Mouse (Mus musculus) monocyte, adult 5-6 weeks (primary cell): ENCODE measurements around the gene Ceacam19. TPM values are rescaled to one million over a fixed set of nuclear protein-coding genes. Genes with fewer than 3 reads are reported as not detected.

Experiments
- ATAC-seq: fragments of 153-309, 156-312 bp; replicated peaks from 2 replicates; pipeline ENCODE4 v1.8.0; 2017; ENCODE audit warnings: mild to moderate bottlenecking; ENCODE audit not compliant: low TSS enrichment, insufficient number of reproducible peaks, severe bottlenecking, poor library complexity, low FRiP score
- total RNA-seq: library from RNA; stranded (forward); fragments of 200-1000, 200-491, 200-594 nt; gene quantifications from 3 replicates; pipeline ENCODE4 v1.2.3, GENCODE M21; 2017

Ceacam19 gene
- total RNA-seq, 1 experiment from 2014 or later = 0.38 TPM

- peak; percentile 93 for ATAC-seq
Measured at GRCm38 (mm10) chr7:19910421-19911291, 22.9 kb upstream of the Ceacam19 start.

DNA sequence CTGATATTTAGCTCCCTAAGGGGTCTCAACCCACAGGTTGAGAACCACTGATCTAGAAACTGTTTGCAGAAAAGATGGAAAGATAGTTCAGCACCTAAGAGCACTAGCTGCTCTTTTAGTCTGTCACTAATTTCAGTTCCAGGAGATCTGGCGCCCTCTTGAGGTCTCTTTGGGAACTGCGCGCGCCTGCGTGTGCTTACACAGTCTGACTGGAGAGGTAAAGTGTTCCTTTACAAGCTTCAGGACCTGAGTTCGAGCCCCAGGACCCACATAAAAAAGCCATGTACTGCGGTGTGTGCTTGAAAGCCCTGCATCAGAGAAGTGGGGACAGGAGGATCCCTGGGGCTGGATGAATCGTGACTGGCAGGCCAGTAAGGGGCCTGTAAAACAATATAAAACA is 2.1 kb upstream of the Ceacam19 start:
- peak; percentile 67; the same call in 1 of the 2 replicates for ATAC-seq

DNA sequence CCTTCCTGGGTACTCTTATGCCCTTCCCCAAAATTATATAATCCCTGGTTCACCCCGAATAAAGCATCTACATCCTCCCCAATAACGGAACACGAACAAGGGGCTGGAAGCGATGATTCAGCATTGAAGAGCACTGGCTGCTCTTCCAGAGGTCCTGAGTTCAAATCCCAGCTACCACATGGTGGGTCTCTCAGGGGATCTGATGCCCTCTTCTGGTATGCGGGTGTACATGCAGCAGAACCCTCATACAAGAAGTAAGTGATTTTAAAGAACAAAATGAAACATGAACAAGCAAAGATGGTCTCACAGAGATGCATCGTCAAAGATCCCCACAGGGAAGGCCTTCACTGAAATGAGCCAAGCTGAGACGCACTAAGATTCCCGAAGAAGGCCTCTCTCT is 7.0 kb downstream of the Ceacam19 start:
- no peak for ATAC-seq

DNA sequence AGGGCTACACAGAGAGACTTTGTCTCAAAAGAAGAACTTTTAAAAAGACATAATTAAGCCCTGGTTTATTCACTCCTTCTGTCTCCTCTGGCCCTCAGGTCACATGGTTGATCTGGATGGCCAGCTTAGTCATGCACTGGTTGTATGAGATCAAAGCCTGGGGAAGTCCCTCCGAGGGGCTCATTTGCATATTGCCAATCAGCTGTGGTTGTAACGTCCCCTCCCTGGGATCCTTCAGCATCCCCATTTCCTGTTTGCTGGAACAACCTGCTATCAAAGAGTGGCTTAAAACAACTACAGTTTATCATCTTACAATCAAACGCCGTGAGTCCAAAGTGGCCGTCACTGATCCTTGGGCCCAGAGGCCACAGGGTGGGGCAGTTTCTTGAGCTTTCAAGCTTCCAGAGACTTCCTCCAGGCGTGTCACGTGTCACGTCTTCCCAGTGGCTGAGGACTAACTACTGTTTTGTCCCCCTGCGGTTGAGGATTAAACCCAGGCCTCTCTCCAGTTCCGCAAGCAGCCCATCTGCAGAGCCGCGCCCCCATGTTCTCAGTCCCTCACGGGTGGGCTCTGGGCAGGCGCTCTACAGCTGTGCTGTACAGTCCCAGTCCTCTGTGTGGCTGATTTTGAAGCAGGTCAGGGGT is 10.9 kb downstream of the Ceacam19 start:
- ATAC-seq = peak; percentile 80

DNA sequence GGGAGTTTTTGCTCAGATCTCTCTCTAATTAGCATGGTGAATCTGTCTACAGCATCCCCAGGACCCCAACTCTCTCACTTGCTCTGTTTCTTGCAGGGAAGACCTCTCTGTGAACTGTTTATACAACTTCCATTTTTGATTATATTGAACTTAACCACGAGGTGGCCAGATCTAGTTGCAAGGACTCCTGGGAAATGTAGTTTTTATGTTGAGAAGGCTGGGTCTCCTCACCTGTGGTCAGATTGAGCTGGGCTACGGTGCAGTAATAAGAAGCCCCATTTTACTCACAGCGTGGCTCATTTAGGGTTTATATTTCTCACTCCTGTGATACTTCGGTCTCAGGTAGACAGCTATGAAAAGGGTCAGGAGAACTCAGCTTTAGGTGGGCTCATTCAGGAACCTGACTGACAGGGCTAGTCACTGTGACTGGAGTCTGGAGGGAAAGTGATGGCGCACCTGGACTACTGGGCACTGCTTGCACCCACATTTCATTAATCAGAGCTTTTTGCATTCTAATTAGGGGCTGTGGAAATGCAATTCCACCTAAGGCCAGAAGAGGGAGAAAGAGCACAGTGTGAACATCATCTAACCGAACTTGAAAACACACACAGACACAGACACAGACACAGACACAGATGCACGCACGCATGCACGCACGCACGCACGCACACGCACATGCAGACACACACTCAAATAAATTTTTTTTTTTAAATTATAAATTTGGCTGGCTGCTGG is 11.7 kb downstream of the Ceacam19 start:
- 0 out of 2 replicates have a peak, but pooled peaks have one; percentile 24 for ATAC-seq

GRCm38 (mm10) chr7:19871943-19872601 is 15.7 kb downstream of the Ceacam19 start:
- no peak for ATAC-seq

GRCm38 (mm10) chr7:19871137-19871621 is 16.6 kb downstream of the Ceacam19 start:
- ATAC-seq = peak; percentile 62

DNA sequence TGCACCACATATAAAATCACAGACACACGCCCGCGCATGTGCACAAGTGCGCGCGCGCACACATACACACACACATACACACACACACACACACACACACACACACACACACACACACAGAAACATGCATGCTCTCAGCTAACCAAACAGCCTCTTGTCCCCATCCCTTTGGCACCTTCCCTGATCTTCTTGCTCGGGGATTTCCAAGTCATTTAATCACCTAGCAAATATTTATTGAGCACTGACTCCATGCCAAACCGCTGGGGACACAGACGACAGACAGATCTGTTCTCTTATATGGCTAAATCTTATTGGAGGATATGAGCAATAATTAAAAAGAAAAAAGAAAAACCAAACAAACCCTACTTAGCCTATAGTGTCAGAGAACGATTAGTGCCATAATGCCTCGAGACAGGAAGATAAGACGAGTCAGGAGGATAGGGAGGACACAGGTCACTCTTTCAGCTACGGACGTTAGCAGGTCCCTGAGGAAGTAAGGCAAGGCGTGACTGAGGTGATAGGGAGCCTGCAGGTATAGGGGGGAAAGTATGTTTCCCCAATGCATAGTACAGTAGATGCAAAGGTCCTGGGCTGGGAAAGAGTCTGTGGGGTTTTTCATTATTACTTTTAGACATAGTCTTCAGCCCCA is 19.9 kb downstream of the Ceacam19 start:
- ATAC-seq = no peak

GRCm38 (mm10) chr7:19866490-19866889 is 21.3 kb downstream of the Ceacam19 start:
- ATAC-seq = no peak

DNA sequence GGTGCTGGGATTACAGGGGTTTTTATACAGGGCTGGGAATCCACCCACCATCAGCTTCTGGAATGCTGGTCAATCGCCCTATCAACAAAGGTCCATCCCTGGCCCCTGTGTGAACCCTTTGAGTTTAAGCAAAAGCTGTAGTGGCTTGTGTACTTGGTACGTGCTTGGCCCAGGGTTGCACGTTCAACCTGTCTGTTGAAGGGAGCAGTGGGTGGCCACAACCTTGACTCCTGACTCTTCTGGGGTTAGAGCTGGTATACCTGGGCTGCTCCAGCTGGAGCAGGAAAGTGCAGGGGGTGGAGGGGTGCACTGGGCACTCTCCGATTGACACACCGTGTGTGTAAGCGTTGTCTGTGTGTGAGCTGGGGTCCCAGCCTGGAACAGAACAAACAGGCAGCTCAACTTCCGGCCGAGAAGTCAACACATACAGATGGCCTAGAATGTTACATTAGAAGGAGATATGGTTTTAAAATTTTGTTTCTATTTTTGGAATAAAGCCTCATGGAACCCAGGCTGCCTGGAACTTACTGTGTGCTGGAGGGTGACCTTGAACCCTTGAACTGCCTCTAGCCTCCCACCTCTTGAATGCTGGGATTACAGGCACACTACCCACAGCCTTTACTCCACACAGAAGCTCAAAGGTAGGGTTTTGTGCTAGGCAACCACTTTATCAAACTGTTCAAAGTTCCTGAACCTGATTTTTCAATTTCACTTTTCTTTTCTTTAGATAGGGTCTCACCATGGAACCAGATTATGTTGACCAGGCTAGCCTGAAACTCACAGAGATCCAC is 22.3 kb downstream of the Ceacam19 start:
- ATAC-seq = no peak

GRCm38 (mm10) chr7:19864241-19864640 is 23.5 kb downstream of the Ceacam19 start:
- ATAC-seq = no peak

DNA sequence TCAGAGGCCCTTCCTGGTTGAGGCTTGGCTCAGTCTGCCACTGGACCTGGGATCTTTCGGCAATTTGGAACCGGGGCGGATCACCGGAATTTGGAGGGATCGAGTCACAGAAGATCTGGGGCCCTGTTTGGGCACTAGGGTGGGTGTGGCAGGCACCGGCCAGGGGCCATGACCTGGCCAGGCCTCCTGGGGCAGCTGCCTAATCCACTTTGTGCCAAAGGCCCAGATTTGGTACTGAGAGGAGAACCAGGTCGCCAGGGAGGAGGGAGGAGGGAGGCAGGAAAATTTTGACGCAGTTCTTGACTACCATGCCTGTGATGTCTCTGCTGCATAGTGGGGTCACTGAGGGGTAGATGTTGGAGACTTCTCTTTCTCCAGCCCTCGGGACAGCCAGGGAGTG is 26.6 kb downstream of the Ceacam19 start, which contains the start of gene Ceacam16:
TSS of gene Ceacam16 (minus strand) at position 101 of the 400 bp plus-strand sequence.
- no peak for ATAC-seq

DNA sequence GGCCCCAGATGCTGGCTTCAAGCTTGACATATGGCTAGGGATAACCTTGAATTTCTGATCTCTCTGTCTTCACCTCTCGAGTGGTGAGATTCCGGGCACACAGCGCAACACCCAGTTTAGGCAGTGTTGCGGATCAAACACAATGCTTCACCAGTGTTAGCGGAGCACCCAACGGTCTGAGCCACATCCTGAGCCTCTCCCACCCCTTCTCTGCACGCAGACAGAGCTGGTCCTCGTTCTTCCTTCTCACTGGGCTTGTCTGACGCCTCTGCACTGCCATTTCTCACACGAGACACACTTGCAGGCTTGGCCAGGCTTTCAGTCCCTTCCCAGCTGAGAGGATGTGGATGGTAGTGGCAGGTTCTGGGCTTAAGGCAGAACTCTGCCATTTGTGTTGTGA is 28.0 kb downstream of the Ceacam19 start:
- no peak for ATAC-seq

GRCm38 (mm10) chr7:19856283-19856682 is 31.5 kb downstream of the Ceacam19 start:
- ATAC-seq = no peak

DNA sequence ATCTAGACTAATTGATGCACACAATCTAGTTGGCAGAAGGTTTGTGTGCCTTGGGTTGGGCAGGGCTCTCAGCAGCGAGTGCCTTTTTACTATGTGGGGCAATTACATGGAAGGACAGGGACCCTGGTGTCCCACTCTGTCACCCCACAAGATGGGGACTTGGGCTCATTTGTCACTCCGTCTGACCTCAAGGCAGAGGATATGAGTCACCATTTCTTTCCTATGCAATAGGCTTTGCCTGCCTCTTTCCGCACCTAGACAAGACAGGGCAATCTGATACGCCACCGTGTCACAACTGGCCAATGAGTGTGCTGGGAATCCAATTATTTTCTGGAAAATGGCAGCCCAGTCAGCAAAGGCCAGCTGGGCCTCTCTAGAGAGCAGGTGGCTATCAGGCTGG is 32.1 kb downstream of the Ceacam19 start:
- no peak for ATAC-seq

DNA sequence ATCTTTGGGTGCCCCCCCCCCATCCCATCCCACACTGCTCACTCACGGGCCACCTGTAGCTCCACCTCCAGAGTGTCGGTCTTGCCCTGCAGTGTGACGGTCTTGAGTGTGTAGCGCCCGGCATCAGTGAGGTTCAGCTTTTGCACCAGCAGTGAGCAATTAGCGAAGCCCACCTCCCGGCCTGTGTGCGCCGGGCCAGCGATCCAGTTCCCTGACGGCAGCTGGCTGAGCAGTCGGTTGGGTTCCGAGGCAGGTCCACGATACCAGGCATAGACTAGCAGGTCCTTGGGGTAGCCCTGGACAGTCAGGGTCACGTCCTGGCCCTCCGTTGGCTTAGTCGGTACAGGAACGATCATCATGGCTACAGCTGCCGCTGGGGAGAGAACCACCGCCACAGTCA is 34.2 kb downstream of the Ceacam19 start:
- ATAC-seq = no peak

- no peak for ATAC-seq
Measured at GRCm38 (mm10) chr7:19851858-19852570, 35.8 kb downstream of the Ceacam19 start, which contains the start of gene Gm19345. Gene Gm19345 (plus strand): TSS chr7:19852003.
